Mouse (Mus musculus) kidney, adult 2 months (tissue): ENCODE data around the gene Steap2. TPM values are rescaled to one million over a fixed set of nuclear protein-coding genes. Genes with fewer than 3 reads are reported as not detected.
A peak's percentile ranks its signal among the peaks of the same experiment; 100 is the strongest.

ENCODE experiments used
- DNase-seq: peaks from one replicate; pipeline ENCODE4 v3.0.0; 2021
- H3K27ac ChIP-seq: fragments of 200-500 bp; 2 replicates; pipeline ENCODE4 v1.5.1; 2012; ENCODE audit warnings: low read depth, low read length, control low read depth, inconsistent platforms; ENCODE audit not compliant: insufficient read depth
- H3K27me3 ChIP-seq: fragments of 200-500 bp; replicated peaks from 2 replicates; pipeline ENCODE4 v1.6.1; 2012; ENCODE audit warnings: mild to moderate bottlenecking, moderate library complexity, low read length, inconsistent platforms; ENCODE audit not compliant: control insufficient read depth, insufficient read depth
- H3K36me3 ChIP-seq: fragments of 200-500 bp; 2 replicates; pipeline ENCODE4 v1.6.1; 2012; ENCODE audit warnings: mild to moderate bottlenecking, moderate library complexity, low read length, inconsistent platforms; ENCODE audit not compliant: control insufficient read depth, insufficient read depth
- H3K4me1 ChIP-seq: fragments of 200-500 bp; 2 replicates; pipeline ENCODE4 v1.6.1; 2011; ENCODE audit warnings: low read length; ENCODE audit not compliant: control insufficient read depth, insufficient read depth
- H3K4me3 ChIP-seq: fragments of 200-500 bp; 2 replicates; pipeline ENCODE4 v1.5.1; 2011; ENCODE audit warnings: mild to moderate bottlenecking, low read depth, low read length, control low read depth; ENCODE audit not compliant: insufficient read depth
- CTCF ChIP-seq: fragments of 200-500 bp; conservative IDR thresholded peaks from 2 replicates; pipeline ENCODE4 v1.5.1; 2011; ENCODE audit warnings: low read depth, mild to moderate bottlenecking, control low read depth, low read length, moderate library complexity, mixed read lengths; ENCODE audit not compliant: insufficient read depth, insufficient read length
- POLR2A ChIP-seq: fragments of 200-500 bp; IDR thresholded peaks from one replicate; pipeline ENCODE4 v1.6.1; 2011; ENCODE audit warnings: low read depth, low read length, control low read depth
- WGBS: fragments of 180-500 bp; shearing (Covaris S2); methylation state at CpG from one replicate; pipeline ENCODE4 v1.1.7; 2018; 5-methylcytosine and 5-hydroxymethylcytosine counted together
- polyA plus RNA-seq: library from polyadenylated mRNA; depleted of rRNA; stranded (reverse); fragments of >200 nt; gene quantifications from 2 replicates; pipeline ENCODE4 v1.2.3, GENCODE M21; 2012

Gene Steap2
- polyA plus RNA-seq, 1 experiment = 71.7 TPM

- H3K27ac ChIP-seq = peak overlapping the region; percentile 46; the same call in 1 of the 2 replicates
- DNase-seq = peak; percentile 7
Measured at GRCm38 (mm10) chr5:5707341-5708278, 13.2 kb upstream of the Steap2 start.

GRCm38 (mm10) chr5:5705019-5705418, 10.6 kb upstream of the Steap2 start:
- no peak for TF ChIP-seq POLR2A
- no peak for TF ChIP-seq CTCF
- peak; percentile 9 for DNase-seq
- H3K36me3 ChIP-seq = no peaks in the 10 kb centered on the region
- 25% methylated on average over 2 of the region's 2 CpGs for WGBS
- no peak overlapping the region for H3K27ac ChIP-seq
- no peaks in the 10 kb centered on the region for H3K27me3 ChIP-seq
- no peak overlapping the region for H3K4me3 ChIP-seq
- no peaks in the 10 kb centered on the region; the same call in 1 of the 2 replicates for H3K4me1 ChIP-seq

More at GRCm38 (mm10) chr5:5707341-5708278, 13.2 kb upstream of the Steap2 start:
- Histone ChIP-seq H3K36me3 (no peaks in the 10 kb centered on the region), H3K4me3 (peak overlapping the region; percentile 4; the same call in 1 of the 2 replicates), H3K4me1 (no peaks in the 10 kb centered on the region; the same call in 1 of the 2 replicates), H3K27me3 (no peaks in the 10 kb centered on the region)
- 32% methylated on average over 13 of the region's 13 CpGs for WGBS
- no peak for TF ChIP-seq CTCF
- TF ChIP-seq POLR2A = no peak

- 92% methylated on average over 2 of the region's 2 CpGs for WGBS
- Histone ChIP-seq H3K36me3 (no peaks in the 10 kb centered on the region), H3K27ac (no peak overlapping the region), H3K27me3 (no peaks in the 10 kb centered on the region), H3K4me3 (no peak overlapping the region), H3K4me1 (no peaks in the 10 kb centered on the region)
- TF ChIP-seq POLR2A = no peak
- no peak for DNase-seq
Measured at GRCm38 (mm10) chr5:5700386-5700785, 6.0 kb upstream of the Steap2 start.

- H3K27ac ChIP-seq = no peak overlapping the region
- no peaks in the 10 kb centered on the region for H3K36me3 ChIP-seq
- no peaks in the 10 kb centered on the region for H3K27me3 ChIP-seq
- no peak for DNase-seq
- no peaks in the 10 kb centered on the region for H3K4me1 ChIP-seq
- no peak overlapping the region for H3K4me3 ChIP-seq
- TF ChIP-seq CTCF = no peak
- TF ChIP-seq POLR2A = no peak
- WGBS = 74% methylated on average over 3 of the region's 3 CpGs
Measured at GRCm38 (mm10) chr5:5698830-5699229, 4.5 kb upstream of the Steap2 start.

- Histone ChIP-seq H3K27me3 (no peaks in the 10 kb centered on the region), H3K4me1 (peaks cover 2% of the 10 kb centered on the region; the same call in 1 of the 2 replicates), H3K27ac (no peak overlapping the region), H3K4me3 (no peak overlapping the region), H3K36me3 (no peaks in the 10 kb centered on the region)
- TF ChIP-seq CTCF = no peak
- no peak for TF ChIP-seq POLR2A
- 64% methylated on average over 5 of the region's 5 CpGs for WGBS
- peak; percentile 22 for DNase-seq
Measured at GRCm38 (mm10) chr5:5695401-5695942, 1.1 kb upstream of the Steap2 start.

- WGBS = 1% methylated on average over 29 of the region's 29 CpGs
Measured at GRCm38 (mm10) chr5:5693541-5693955, 830 bp downstream of the Steap2 start.

More at GRCm38 (mm10) chr5:5693541-5693955, 830 bp downstream of the Steap2 start:
- H3K4me1 ChIP-seq = peaks cover 9% of the 10 kb centered on the region; the same call in 1 of the 2 replicates
- TF ChIP-seq CTCF (no peak), POLR2A (no peak)
- no peaks in the 10 kb centered on the region for H3K36me3 ChIP-seq
- peak overlapping the region; percentile 95 for H3K27ac ChIP-seq
- peak; percentile 30 for DNase-seq
- H3K27me3 ChIP-seq = no peaks in the 10 kb centered on the region
- peak overlapping the region; percentile 67 for H3K4me3 ChIP-seq
